Mouse (Mus musculus): ENCODE results near the gene Gm3448. TPM values are rescaled to one million over a fixed set of nuclear protein-coding genes. Genes with fewer than 3 reads are reported as not detected.

Gm3448 gene
- total RNA-seq, 2 experiments from 2014 or later: 5.4 to 5.6 TPM

DNA sequence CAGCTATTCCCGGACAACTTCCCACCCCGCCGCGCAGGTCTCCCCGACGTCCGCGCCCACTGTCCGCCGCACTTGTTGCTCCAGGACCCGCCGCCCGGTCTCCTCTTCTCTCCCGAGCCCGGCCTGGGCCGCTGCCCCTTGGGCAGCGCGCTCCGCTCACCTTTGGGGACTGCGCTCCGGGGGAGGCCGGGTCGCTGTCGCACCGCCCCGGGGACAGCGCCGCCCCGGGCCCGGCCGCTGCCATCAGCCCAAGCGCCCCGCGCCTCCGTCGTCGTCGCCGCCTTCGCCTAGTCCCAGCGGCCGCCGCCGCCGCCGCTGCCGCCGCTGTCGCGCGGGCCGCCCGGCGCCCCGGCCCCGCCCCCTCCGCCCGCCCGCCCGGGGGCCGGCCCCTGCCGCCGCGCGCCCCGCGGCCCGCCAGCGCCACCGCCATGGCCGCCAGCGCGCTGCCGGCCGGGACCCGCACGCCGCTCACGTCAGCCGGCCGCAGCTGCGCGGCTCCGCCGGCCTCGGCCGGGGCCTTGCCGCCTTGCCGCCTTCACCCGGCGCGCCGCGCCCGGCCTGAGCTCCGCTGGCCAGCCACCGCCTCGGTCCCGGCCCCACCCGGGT lies 80.3 kb downstream of the Gm3448 start, which contains the start of gene Phf10:
Gene Phf10, minus strand, starts transcription at position 323 of the 606 bp plus-strand sequence.
- peak; percentile 48 to 56 for DNase-seq (ENCODE audit: low spot score in 2 of 2)

DNA sequence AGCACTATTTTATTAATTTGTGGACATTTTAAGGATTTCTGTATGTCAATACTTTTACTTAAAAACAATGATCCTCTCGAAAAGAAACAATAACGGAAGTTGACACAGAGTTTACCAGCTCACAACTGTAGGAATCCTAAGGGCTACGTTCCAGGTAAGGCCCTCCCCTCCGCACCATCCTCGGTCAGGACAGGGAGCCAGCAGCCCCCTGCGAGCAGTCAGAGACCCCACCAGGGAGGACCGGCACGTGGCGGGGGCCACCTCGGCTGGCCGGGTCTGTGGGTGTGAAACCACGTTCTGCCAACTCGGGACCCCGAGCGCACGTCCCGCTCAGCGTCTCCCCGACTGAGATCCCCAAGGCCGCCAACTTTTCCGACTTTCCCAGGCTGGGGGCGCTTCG lies 80.8 kb downstream of the Gm3448 start:
- DNase-seq (ENCODE audit: low spot score in 2 of 2): peak; percentile 31 to 40

DNA sequence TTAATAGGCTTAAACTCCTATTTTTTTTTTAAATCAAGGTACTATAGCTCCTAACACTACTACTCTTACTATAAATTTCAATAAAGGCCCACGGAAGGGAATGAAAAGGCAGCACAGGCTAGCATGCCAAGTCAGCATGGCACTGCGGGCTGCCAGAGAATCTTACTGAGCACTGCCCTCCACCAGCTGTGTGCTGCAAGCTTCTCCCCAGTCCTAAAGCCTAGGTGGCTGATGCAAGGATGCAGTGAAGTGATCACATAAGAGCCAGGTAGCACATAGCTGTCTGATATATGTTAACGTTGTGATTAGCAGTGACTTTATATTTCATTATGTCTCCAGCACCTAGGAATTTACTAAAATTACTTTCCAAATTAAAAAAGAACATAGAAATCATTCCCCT lies 81.4 kb downstream of the Gm3448 start:
- DNase-seq (ENCODE audit: low spot score in 2 of 2): no peak

DNA sequence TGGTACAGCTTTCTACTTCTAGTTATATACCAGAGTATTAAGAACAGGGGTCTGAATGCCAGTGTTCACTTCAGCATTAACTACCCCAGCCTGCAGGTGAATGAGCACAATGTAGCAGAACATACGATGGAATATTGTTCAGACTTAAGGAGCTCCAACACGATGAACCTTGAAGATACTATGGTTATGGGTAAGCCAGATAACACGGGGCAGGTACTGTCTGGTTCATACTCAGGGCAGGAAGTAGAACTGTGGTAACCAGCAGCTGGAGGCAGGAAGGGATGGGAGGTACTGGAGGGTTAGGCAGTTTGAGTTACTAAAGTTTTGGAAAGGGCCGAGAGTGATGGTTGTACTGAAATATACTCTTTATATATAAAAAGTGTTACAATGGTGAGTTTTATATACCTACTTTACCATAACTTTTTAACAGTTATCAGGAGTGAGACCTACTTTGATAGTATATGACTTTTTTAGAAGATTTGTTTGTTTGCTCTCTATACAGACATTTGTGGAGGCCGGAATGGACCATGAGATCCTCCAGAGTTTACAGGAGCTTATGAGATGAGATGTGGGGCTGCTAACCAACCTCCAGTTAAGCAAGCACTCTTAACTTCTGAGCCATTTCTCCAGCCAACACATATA lies 82.5 kb downstream of the Gm3448 start:
- no peak for DNase-seq (ENCODE audit: low spot score in 2 of 2)

DNA sequence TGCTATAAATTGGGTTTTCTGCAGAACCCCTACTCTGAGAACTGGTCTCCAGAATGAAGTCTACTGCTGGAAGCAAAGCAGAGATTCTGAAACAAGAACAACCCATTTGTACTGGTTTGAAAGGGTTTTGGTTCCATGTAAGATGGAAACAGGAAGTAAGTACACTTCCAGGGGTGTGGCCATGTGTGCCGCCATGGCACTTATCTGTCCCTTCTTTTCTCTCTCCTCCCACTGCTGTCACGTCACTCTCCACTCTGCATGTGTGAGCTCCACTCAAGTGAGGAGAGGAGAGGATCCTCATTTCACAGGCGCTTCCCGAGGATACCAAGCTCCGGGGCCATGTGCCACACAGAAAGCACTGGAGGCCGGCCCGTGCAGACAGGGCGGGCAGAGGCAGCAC lies 87.9 kb downstream of the Gm3448 start:
- no peak for DNase-seq (ENCODE audit: low spot score in 2 of 2)

DNA sequence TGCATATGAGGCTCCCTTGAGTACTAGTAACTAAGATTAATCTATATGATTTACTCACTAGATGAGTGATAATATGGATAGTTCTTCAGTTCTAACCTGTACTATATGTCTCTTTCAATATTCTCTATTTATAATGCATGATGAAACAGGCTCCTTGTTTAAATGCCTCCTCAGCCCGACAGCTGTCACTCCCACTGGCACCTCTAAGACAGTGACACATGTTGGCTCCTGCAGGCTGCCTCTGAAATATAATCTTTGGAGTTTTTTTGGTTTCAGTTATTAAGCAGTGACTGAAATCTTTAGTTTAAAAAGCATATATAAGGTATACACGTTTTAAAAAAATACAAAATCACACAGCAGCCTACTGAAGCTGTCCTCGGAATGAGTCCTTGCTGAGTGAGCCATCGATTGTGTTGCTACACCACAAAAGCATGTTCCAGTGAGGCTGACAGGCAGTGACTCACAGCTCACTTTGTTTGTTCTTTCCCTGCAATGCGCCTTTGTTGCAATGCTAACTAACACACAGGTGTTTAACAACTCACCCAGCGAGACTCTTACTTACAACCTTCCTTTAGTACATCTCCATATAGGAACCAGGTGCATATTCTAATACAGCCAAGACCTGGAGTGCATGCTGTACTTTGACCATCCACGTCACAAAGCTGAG lies 92.0 kb downstream of the Gm3448 start:
- DNase-seq (ENCODE audit: low spot score in 2 of 2): no peak

Other genes with a start within 250 kb of the Gm3448 start
- gene Wdr27, start 98.4 kb downstream of the Gm3448 start, total RNA-seq (2021): 1 to 10 TPM; 1.9 to 3.5 TPM
- 10 to 100 TPM; 23.8 to 34.6 TPM for gene 1600012H06Rik, start 98.4 kb downstream of the Gm3448 start, total RNA-seq (2021)
- 10 to 100 TPM; 39.0 to 57.3 TPM for gene Phf10, start 80.3 kb downstream of the Gm3448 start, total RNA-seq (2021)
- gene 9030025P20Rik, start 63.1 kb downstream of the Gm3448 start, total RNA-seq (2021): 1 to 10 TPM; 5.0 to 5.4 TPM
- not detected for gene Gm3417, start 62.7 kb downstream of the Gm3448 start, total RNA-seq (2021)
- gene Gm3435, start 31.4 kb downstream of the Gm3448 start, total RNA-seq (2021): 1 to 10 TPM; 2.6 to 5.0 TPM
- 10 to 100 TPM; 40.0 to 48.1 TPM for gene Ermard, start 329 bp downstream of the Gm3448 start, total RNA-seq (2021)
- 1 to 10 TPM in 1 of 2 experiments, under 1 TPM in 1; 0.99 to 2.6 TPM for gene Tcte3, start within 50 bp of the Gm3448 start, total RNA-seq (2021)

Data from adrenal gland, adult 18-20 months (tissue).